Mouse (Mus musculus) frontal cortex, postnatal 14 days (tissue): Measurements from ENCODE around the gene Shf.

Source experiments
- DNase-seq, 2 experiments: peaks; one replicate each; pipeline ENCODE4 v3.0.0; 2022; ENCODE audit warnings: low spot score in 2 of 2

Shf gene

GRCm38 (mm10) chr2:122368081-122368971, 636 bp downstream of the Shf start:
- DNase-seq: no peak

GRCm38 (mm10) chr2:122367701-122368080, 1.3 kb downstream of the Shf start:
- no peak for DNase-seq

GRCm38 (mm10) chr2:122367181-122367580, 1.8 kb downstream of the Shf start:
- DNase-seq: no peak

GRCm38 (mm10) chr2:122366706-122367105, 2.3 kb downstream of the Shf start:
- no peak for DNase-seq

- no peak for DNase-seq
Observed at GRCm38 (mm10) chr2:122366039-122366438, 2.9 kb downstream of the Shf start.

- no peak for DNase-seq
Observed at GRCm38 (mm10) chr2:122365244-122365866, 3.6 kb downstream of the Shf start.

GRCm38 (mm10) chr2:122364352-122364944, 4.5 kb downstream of the Shf start:
- no peak for DNase-seq

GRCm38 (mm10) chr2:122362622-122363523, 6.1 kb downstream of the Shf start:
- DNase-seq: no peak

GRCm38 (mm10) chr2:122361868-122362621, 6.9 kb downstream of the Shf start:
- no peak for DNase-seq

- no peak for DNase-seq
Observed at GRCm38 (mm10) chr2:122361181-122361580, 7.8 kb downstream of the Shf start.

GRCm38 (mm10) chr2:122360310-122360709, 8.7 kb downstream of the Shf start:
- DNase-seq: no peak

GRCm38 (mm10) chr2:122356187-122356586, 12.8 kb downstream of the Shf start:
- no peak for DNase-seq

GRCm38 (mm10) chr2:122355389-122355788, 13.6 kb downstream of the Shf start:
- DNase-seq: no peak

GRCm38 (mm10) chr2:122354191-122354929, 14.6 kb downstream of the Shf start:
- DNase-seq: no peak

- DNase-seq: no peak
Observed at GRCm38 (mm10) chr2:122353765-122354164, 15.2 kb downstream of the Shf start.

GRCm38 (mm10) chr2:122352992-122353391, 16.0 kb downstream of the Shf start:
- DNase-seq: no peak

- DNase-seq: peak; percentile 62
Observed at GRCm38 (mm10) chr2:122351931-122352329, 17.0 kb downstream of the Shf start.

- no peak for DNase-seq
Observed at GRCm38 (mm10) chr2:122351156-122351930, 17.6 kb downstream of the Shf start.

- peak in 1 of 2 experiments; percentile 35 for DNase-seq
Observed at GRCm38 (mm10) chr2:122349136-122349785, 19.7 kb downstream of the Shf start.
